Mouse (Mus musculus) cortical plate, adult 2 months (tissue): ENCODE measurements around the gene Pet117.

Experiments
- CTCF ChIP-seq: fragments of 200-500 bp; IDR thresholded peaks from 2 replicates; pipeline ENCODE4 v1.5.1; 2011; ENCODE audit warnings: mild to moderate bottlenecking, control low read depth, low read length; ENCODE audit not compliant: insufficient read depth; ENCODE audit errors: extremely low read depth
- POLR2A ChIP-seq: fragments of 200-500 bp; IDR thresholded peaks from 2 replicates; pipeline ENCODE4 v1.6.1; 2011; ENCODE audit warnings: mild to moderate bottlenecking, low read length, control low read depth; ENCODE audit not compliant: insufficient read depth; ENCODE audit errors: extremely low read depth

DNA sequence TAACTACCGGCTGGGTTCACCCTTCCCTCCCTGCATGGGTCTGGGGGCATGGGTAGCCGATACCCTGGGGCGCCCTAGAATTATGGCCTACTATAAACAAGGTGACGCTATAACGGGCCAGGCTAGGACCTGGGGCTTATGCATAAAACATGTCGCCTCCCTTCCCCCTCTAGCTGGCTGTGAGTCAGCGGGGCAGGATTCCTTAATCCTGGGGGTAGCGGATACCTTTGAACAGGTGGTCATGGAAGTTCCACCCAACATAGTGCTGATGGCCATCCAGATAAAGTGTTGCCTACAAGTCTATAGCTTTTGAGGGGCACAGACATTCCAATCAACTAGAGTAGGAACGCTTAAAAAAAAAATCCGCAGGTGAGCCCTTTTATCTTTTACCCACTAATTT lies 38.9 kb upstream of the Pet117 start:
- TF ChIP-seq POLR2A: no peak
- no peak for TF ChIP-seq CTCF
